11 mouse cellular contexts compared by ENCODE assay signal in the genomic region with DNA sequence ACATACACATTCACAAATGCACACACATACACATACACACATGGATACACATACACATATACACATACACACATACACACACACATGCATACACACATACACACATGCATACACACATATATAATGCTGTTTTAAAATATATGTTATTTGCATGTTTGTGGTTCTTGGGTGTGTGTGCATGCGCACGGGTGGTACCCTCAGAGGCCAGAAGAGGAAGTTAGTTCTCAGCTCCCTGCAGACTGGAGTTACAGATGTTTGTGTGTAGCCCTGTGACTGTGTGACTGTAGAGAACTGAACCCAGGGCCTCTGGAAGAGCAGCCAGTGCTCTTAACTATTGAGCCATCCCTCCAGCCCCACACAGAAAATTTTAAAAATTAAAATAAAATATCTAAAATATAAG.
"Had no signal": no experiment of that assay in that cellular context is flagged by ENCODE, and none has a peak within 500 bp of the region (broad histone marks: within the 10 kb centered on the region; RNA-seq: fewer than 3 reads in every experiment).

No protein-coding gene starts in this region.

- ATAC-seq: liver, postnatal 0 days; midbrain, embryonic 13.5 days; midbrain, embryonic 16.5 days had no signal

- DNase-seq: kidney, adult 2 months; kidney, postnatal 25 days; layer of hippocampus, adult 9-11 months; layer of hippocampus, postnatal 36 days; liver, postnatal 0 days; lung, postnatal 10 days; lung, postnatal 36 days; thymus, adult 2 months; thymus, postnatal 14 days had no signal
